Mouse (Mus musculus): ENCODE results near the gene Cela3a.
"Not testable (repeated sequence)": the region's sequence is repeated elsewhere in the genome, so short reads cannot be mapped to it uniquely, and the experiment has no call there.

The Cela3a gene

GRCm38 (mm10) chr4:137409691-137410090 lies at the start of gene Cela3a:
Cela3a (minus strand) TSS chr4:137409791.
- no peak for DNase-seq

- no peak for DNase-seq
Observed at GRCm38 (mm10) chr4:137458861-137459260, 49.3 kb upstream of the Cela3a start.

- DNase-seq = no peak
Observed at GRCm38 (mm10) chr4:137458310-137458709, 48.7 kb upstream of the Cela3a start.

DNA sequence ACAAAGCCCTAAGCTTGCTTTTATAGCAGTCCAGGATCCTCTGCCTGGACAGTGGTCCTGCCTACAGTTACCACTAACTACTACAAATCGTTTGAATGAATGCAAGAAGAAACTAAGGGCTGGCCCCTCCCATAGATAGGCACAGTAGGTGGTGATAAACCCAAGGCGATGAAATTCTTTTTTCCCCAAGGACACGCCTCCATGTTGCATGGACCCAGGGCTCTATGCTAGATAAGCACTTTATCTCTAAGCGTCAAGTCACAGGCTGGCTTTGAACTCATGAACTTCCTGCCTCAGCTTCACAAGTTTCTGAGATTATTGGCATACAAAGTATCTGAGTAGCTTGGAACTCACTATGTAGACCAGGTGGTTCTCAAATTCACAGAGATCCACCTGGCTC lies 47.7 kb upstream of the Cela3a start:
- DNase-seq = no peak

DNA sequence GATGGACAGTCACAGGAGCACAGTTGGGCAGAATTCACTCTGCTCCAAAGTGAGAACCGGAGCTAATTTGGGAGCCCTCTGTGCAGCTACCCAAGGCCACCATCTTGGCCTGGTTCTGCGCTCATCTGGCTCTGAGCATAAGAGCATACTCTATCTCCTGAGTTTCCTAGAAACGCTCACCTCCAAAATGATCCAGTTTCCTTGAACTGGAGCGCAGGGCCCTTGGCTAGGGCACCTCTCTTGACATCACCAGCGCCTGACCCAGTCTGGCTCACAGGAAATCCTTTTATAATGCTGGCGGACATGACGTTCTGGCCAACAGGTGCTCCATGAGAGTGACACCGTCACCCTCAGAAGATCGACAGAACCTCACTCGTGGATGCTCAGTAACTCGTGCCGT lies 47.0 kb upstream of the Cela3a start:
- no peak for DNase-seq

DNA sequence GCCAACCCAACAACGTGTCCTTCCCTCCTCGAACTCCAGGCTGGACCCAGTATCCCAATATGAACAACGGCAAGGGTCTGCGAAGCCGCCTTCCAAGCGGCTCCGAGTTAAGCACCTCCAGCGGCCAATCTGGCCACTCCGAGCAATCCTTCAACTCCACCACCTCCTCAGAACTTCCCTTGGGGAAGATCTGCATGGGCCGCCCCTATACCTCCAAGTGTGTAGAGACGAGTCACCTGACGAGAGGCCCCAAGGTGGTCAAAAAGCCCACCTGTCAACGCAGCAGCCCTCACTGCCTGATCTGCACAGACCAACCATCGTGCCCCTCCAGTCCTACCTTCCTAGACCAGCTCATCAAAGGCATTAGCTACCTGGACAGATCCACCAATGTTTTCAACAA lies 45.0 kb upstream of the Cela3a start:
- no peak for DNase-seq

GRCm38 (mm10) chr4:137453234-137453767 lies 43.7 kb upstream of the Cela3a start, which contains the start of gene 1700013G24Rik:
1700013G24Rik (plus strand) TSS chr4:137453284.
- DNase-seq = no peak

GRCm38 (mm10) chr4:137452190-137452589 lies 42.6 kb upstream of the Cela3a start:
- DNase-seq = no peak

- no peak for DNase-seq
Observed at GRCm38 (mm10) chr4:137449715-137450114, 40.1 kb upstream of the Cela3a start.

DNA sequence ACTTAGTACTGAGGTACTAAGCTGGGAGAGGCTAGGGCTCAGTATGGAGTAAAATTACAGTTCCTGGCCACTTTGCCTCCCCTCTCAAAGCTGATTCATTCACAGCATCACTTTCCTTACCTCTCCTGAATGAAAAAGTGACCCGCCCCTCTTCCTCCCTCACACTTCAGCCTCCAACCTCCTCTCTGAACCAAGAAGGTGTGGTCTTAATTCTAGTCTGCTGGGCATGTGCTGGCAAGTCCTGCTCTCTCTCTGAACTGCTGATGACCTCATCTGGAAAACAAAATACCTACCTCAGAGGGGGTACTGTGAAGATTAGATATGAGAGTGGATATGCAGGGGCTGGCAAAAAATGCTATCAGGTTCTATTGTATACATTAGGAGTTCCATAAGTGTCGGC lies 39.5 kb upstream of the Cela3a start:
- DNase-seq = no peak

GRCm38 (mm10) chr4:137448641-137449040 lies 39.0 kb upstream of the Cela3a start:
- no peak for DNase-seq

GRCm38 (mm10) chr4:137448197-137448596 lies 38.6 kb upstream of the Cela3a start:
- DNase-seq = peak in 1 of 2 experiments; percentile 39

GRCm38 (mm10) chr4:137447363-137448196 lies 38.0 kb upstream of the Cela3a start:
- DNase-seq = peak; percentile 35 to 37

DNA sequence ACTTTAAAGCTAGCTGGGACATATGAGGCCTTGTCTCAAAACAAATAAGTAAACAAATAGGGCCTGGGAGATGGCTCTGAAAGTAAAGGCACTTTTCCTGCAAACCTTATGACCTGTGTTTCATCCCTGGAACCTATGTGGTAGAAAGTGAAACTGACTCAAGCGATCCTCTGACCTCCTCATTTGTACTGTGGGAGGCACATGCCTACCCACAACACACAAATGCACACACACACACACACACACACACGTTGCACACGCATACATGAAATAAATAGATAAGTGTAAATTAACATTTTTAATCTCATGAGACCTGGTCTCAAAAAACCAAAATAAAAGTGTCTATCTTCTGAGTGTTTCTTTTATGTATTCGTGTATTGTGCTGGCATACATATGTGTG lies 36.3 kb upstream of the Cela3a start:
- no peak for DNase-seq

GRCm38 (mm10) chr4:137443625-137444024 lies 34.0 kb upstream of the Cela3a start:
- DNase-seq = peak; percentile 66 to 90

GRCm38 (mm10) chr4:137441332-137441731 lies 31.7 kb upstream of the Cela3a start:
- DNase-seq = no peak

- no peak for DNase-seq
Observed at GRCm38 (mm10) chr4:137438842-137439241, 29.3 kb upstream of the Cela3a start.

GRCm38 (mm10) chr4:137436979-137437669 lies 27.5 kb upstream of the Cela3a start:
- DNase-seq = no peak

DNA sequence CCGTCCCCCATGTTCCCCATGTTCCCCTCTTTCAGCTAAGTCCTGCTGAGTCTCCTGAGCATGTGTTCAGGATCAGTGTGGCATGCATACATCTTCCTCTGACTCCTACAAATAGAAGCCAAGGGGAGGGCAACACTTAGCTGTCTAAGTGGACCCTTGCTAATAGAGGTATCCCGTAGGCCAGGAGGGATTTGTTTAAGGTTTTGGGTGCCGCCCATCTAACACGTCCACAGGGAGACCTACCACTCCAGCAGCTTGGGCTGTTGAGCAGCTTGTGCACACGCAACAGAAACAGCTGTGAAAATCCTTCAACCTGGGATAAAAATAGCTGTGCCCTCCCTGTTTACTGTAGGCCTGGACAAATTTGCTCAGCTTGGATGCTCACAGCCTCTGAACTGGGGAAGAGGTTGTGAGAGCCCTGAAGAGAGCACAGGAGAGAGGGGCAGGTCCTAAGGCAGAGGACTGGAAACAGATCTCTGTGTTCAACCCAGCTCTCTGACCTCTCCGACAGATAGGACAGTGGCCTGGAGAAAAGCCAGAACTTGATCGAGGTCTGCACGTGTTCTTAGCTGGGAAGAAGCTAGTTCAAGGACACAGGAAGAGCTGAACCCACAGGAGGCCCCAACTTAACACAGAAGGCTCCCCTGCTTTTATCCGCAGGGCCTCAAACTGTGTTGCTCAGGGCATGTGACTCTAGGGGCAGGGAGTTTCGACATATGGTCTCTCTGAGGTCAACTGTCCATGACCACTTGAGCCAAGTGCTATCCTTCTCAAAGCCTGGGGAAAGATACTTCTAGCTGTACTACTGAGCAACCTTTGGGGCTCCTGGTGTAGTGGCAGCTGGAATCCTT lies 23.3 kb upstream of the Cela3a start:
- not testable (repeated sequence) for DNase-seq

DNA sequence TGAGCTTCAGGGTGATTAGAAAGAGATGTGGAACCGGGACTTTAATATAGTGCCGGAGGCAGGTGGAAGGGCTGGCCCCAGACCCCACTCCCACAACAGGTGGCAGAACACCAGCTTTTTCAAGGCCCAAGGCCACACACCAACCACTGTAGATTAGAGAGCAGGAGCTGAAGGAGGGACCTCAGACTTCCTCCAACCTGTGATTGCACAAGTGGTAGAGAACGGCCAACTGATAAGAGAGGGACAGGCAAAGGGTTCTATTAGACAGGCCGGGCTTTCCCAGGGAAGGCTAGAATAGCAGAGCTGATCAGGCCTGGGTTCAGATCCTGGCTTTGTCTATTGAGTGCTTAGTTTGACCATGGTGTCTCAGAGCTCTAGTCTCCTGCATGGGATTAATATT lies 20.9 kb upstream of the Cela3a start, which contains the start of gene Cela3b:
TSS of gene Cela3b (minus strand) at position 39 of the 400 bp plus-strand sequence.
- no peak for DNase-seq

- DNase-seq = no peak
Observed at GRCm38 (mm10) chr4:137417712-137418564, 8.3 kb upstream of the Cela3a start.

DNA sequence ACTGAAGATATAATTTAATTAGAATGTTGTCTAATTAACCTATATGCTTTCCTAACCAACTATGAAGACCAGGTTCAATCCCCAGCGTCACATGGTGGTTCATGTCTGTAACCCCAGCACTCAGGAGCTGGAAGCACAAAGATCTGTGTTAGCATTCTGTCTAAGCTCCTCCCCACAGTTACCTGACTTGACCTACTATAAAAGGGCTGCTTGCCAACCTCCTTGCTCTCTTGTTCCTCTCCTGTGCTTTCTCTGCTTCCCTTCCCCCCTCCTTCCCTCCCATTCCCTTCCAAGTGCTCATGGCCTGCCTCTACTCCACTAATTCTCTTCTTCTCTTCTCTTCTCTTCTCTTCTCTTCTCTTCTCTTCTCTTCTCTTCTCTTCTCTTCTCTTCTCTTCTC lies 5.3 kb upstream of the Cela3a start:
- DNase-seq = peak; percentile 68 to 71

Data from kidney, postnatal 36 days (tissue).